Mouse (Mus musculus): ENCODE results near the gene Ppox.

Gene Ppox

GRCm38 (mm10) chr1:171284491-171284890, 3.5 kb upstream of the Ppox start:
- DNase-seq = no peak

- no peak for DNase-seq
These were observed 2.5 kb upstream of the Ppox start for GRCm38 (mm10) chr1:171283188-171284160.

- no peak for DNase-seq
These were observed 1.3 kb upstream of the Ppox start for GRCm38 (mm10) chr1:171282086-171282805.

GRCm38 (mm10) chr1:171281528-171281923, 540 bp upstream of the Ppox start:
- peak; percentile 78 for DNase-seq

- no peak for DNase-seq
These were observed 603 bp downstream of the Ppox start for GRCm38 (mm10) chr1:171280250-171280915.

- DNase-seq = no peak
These were observed 1.3 kb downstream of the Ppox start for GRCm38 (mm10) chr1:171279721-171280120.

- no peak for DNase-seq
These were observed 1.8 kb downstream of the Ppox start for GRCm38 (mm10) chr1:171279012-171279705.

GRCm38 (mm10) chr1:171278436-171278835, 2.5 kb downstream of the Ppox start:
- DNase-seq = no peak

- DNase-seq = no peak
These were observed 3.2 kb downstream of the Ppox start for GRCm38 (mm10) chr1:171277736-171278135.

GRCm38 (mm10) chr1:171276110-171276748, 4.8 kb downstream of the Ppox start:
- DNase-seq = no peak

GRCm38 (mm10) chr1:171275144-171275734, 5.7 kb downstream of the Ppox start:
- no peak for DNase-seq

- DNase-seq = no peak
These were observed 6.8 kb downstream of the Ppox start for GRCm38 (mm10) chr1:171274171-171274570.

- no peak for DNase-seq
These were observed 8.9 kb downstream of the Ppox start for GRCm38 (mm10) chr1:171272086-171272485.

- DNase-seq = no peak
These were observed 9.4 kb downstream of the Ppox start for GRCm38 (mm10) chr1:171271622-171272021.

GRCm38 (mm10) chr1:171271196-171271595, 9.8 kb downstream of the Ppox start:
- no peak for DNase-seq

- DNase-seq = no peak
These were observed 10.4 kb downstream of the Ppox start for GRCm38 (mm10) chr1:171270573-171270900.

GRCm38 (mm10) chr1:171269848-171270572, 11.0 kb downstream of the Ppox start, which contains the start of gene B4galt3:
TSS of gene B4galt3 (plus strand) at chr1:171270328.
- peak; percentile 94 for DNase-seq

GRCm38 (mm10) chr1:171268341-171268740, 12.6 kb downstream of the Ppox start:
- DNase-seq = no peak

GRCm38 (mm10) chr1:171265971-171266744, 14.8 kb downstream of the Ppox start:
- DNase-seq = no peak
